Mouse (Mus musculus) stomach, embryonic 15.5 days (tissue): Measurements from ENCODE around the gene Cnot2. TPM values are rescaled to one million over a fixed set of nuclear protein-coding genes. Genes with fewer than 3 reads are reported as not detected.

Experiments used
- ATAC-seq: fragments of 200-750 bp; cut with Nextera tagmentation; 2 replicates; pipeline ENCODE4 v1.8.0; 2017; ENCODE audit warnings: low read depth, moderate number of reproducible peaks, moderate TSS enrichment; ENCODE audit not compliant: insufficient read depth, low FRiP score
- H3K27ac ChIP-seq: fragments of 300-500 bp; sonication (generic); 2 replicates; pipeline ENCODE4 v1.5.1; 2015; ENCODE audit warnings: mild to moderate bottlenecking, inconsistent platforms
- H3K27me3 ChIP-seq: fragments of 300-500 bp; sonication (generic); replicated peaks from 2 replicates; pipeline ENCODE4 v1.6.1; 2015; ENCODE audit warnings: inconsistent platforms
- H3K36me3 ChIP-seq: fragments of 300-500 bp; sonication (generic); 2 replicates; pipeline ENCODE4 v1.6.1; 2015; ENCODE audit warnings: inconsistent platforms
- H3K4me1 ChIP-seq: fragments of 300-500 bp; sonication (generic); 2 replicates; pipeline ENCODE4 v1.6.1; 2015; ENCODE audit warnings: inconsistent platforms
- H3K4me2 ChIP-seq: fragments of 300-500 bp; sonication (generic); 2 replicates; pipeline ENCODE4 v1.6.1; 2015; ENCODE audit warnings: mild to moderate bottlenecking, inconsistent platforms
- H3K4me3 ChIP-seq: fragments of 300-500 bp; sonication (generic); replicated peaks from 2 replicates; pipeline ENCODE4 v1.5.1; 2015; ENCODE audit warnings: inconsistent platforms
- H3K9ac ChIP-seq: fragments of 300-500 bp; sonication (generic); 2 replicates; pipeline ENCODE4 v1.6.1; 2015; ENCODE audit warnings: inconsistent platforms
- H3K9me3 ChIP-seq: fragments of 300-500 bp; sonication (generic); 2 replicates; pipeline ENCODE4 v1.6.1; 2016; ENCODE audit warnings: inconsistent platforms
- WGBS: fragments of 180-500 bp; shearing (Covaris S2); methylation state at CpG from one replicate; pipeline ENCODE4 v1.1.7; 2015; 5-methylcytosine and 5-hydroxymethylcytosine counted together
- polyA plus RNA-seq: library from polyadenylated mRNA; unstranded; fragments of >200 nt; fragmentation: Nextera tagmentation; extraction: Ambion mirVana; gene quantifications from 2 replicates; pipeline ENCODE4 v1.2.1, GENCODE M21; 2015

Cnot2 gene
- polyA plus RNA-seq, 1 experiment from 2014 or later, result 76.5 TPM

DNA sequence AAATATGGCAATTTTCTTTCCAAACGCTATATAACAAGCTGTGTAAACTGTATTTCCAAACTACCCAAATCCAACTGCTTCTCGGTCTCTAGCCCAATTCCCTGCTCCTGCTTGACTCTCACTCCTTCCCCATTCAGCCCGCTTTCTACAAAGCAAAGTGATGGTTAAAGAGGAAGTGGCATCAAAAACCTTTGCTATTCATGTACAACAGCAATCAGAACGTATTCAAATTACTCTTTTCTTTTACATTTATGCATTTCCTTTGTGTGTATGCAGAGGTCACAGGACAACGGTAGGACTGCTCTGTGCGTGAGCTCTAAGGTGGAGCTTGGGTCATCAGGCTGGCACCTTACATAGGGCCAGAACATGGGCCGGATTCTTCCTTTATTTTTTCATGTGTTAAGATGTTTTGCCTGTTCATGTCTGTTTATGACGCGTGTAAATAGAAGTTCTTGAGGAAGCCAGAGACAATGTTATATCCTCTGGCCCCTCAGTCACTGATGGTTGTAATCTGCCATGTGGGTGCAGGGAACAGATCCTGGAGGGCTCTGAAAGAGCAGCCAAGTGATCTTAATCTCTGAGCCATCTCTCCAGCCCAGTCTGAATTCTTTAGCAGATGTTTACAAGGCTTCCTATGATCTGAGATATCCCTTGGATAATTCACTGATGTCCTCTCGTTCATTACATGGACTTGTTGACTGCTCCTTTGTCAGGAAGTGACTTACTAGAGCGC lies 68.6 kb downstream of the Cnot2 start:
- 81% methylated on average over 11 of the region's 11 CpGs for WGBS
- no peak overlapping the region for H3K27ac ChIP-seq
- ATAC-seq, result no peak

DNA sequence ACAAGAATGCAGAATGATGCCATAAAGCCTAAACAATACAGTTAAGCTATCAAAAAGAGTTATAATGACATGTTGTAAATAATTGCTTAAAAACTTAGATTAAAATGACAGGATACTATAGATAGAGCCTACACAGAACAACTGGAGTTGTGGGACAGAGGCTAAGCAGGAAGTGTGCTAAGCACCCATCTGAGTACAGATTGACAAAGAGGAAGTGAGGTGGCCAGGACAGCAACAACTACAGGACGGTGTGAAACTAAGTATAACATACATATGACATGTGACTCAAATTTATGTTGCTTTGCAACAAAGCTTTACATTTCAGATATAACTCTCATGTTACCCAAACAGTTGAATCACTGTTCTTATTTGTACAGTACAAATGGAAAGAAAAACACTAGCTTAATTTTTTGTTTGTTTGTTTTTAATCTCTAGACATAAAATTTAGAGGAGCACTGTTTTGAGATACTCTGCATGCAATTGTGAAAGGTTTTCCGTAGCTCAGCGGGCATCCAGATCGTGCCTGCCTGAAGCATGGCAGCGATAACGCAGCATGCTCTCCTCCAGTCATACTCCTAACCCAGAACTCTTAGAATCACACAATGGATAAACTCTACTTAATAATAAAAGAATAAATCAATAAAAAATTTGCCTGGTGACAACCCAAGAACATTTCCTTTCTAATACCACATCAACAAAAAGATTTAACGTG lies 75.9 kb downstream of the Cnot2 start:
- no peak overlapping the region for H3K27ac ChIP-seq
- no peak overlapping the region for H3K4me3 ChIP-seq
- no peaks in the 10 kb centered on the region for H3K4me1 ChIP-seq
- H3K4me2 ChIP-seq, result no peak overlapping the region
- no peak overlapping the region for H3K9ac ChIP-seq
- no peaks in the 10 kb centered on the region for H3K9me3 ChIP-seq
- 86% methylated on average over 7 of the region's 7 CpGs for WGBS
- no peak for ATAC-seq
- H3K27me3 ChIP-seq, result no peaks in the 10 kb centered on the region
- no peaks in the 10 kb centered on the region for H3K36me3 ChIP-seq

More for the DNA sequence above, 68.6 kb downstream of the Cnot2 start:
- Histone ChIP-seq H3K4me2 (no peak overlapping the region), H3K9ac (no peak overlapping the region), H3K27me3 (no peaks in the 10 kb centered on the region), H3K4me3 (no peak overlapping the region), H3K36me3 (no peaks in the 10 kb centered on the region), H3K4me1 (no peaks in the 10 kb centered on the region), H3K9me3 (no peaks in the 10 kb centered on the region)

- H3K27me3 ChIP-seq, result no peaks in the 10 kb centered on the region
- H3K9me3 ChIP-seq, result no peaks in the 10 kb centered on the region
- WGBS, result 84% methylated on average over 3 of the region's 3 CpGs
- 0 out of 2 replicates have a peak, but pooled peaks cover 1% of the 10 kb centered on the region for H3K36me3 ChIP-seq
- H3K4me1 ChIP-seq, result no peaks in the 10 kb centered on the region
- H3K27ac ChIP-seq, result no peak overlapping the region
- no peak for ATAC-seq
- no peak overlapping the region for H3K9ac ChIP-seq
- no peak overlapping the region for H3K4me2 ChIP-seq
- no peak overlapping the region for H3K4me3 ChIP-seq
These were observed 88.5 kb downstream of the Cnot2 start for GRCm38 (mm10) chr10:116492768-116493167.

GRCm38 (mm10) chr10:116486895-116487747 lies 94.2 kb downstream of the Cnot2 start:
- ATAC-seq, result no peak
- Histone ChIP-seq H3K27me3 (no peaks in the 10 kb centered on the region), H3K4me1 (no peaks in the 10 kb centered on the region), H3K4me2 (no peak overlapping the region), H3K36me3 (peaks cover 4% of the 10 kb centered on the region; the same call in 1 of the 2 replicates), H3K9me3 (no peaks in the 10 kb centered on the region), H3K27ac (no peak overlapping the region), H3K9ac (no peak overlapping the region), H3K4me3 (no peak overlapping the region)
- 79% methylated on average over 10 of the region's 10 CpGs for WGBS

GRCm38 (mm10) chr10:116481917-116482316 lies 99.4 kb downstream of the Cnot2 start:
- no peak for ATAC-seq
- Histone ChIP-seq H3K9me3 (no peaks in the 10 kb centered on the region), H3K27me3 (no peaks in the 10 kb centered on the region), H3K4me2 (no peak overlapping the region), H3K4me1 (no peaks in the 10 kb centered on the region), H3K9ac (no peak overlapping the region), H3K27ac (no peak overlapping the region), H3K36me3 (peaks cover 4% of the 10 kb centered on the region; the same call in 1 of the 2 replicates), H3K4me3 (no peak overlapping the region)
- WGBS, result 73% methylated on average over 12 of the region's 12 CpGs

- WGBS, result 88% methylated on average over 5 of the region's 5 CpGs
- Histone ChIP-seq H3K27ac (no peak overlapping the region), H3K4me1 (no peaks in the 10 kb centered on the region), H3K9ac (no peak overlapping the region), H3K36me3 (peaks cover 4% of the 10 kb centered on the region; the same call in 1 of the 2 replicates), H3K27me3 (no peaks in the 10 kb centered on the region), H3K9me3 (no peaks in the 10 kb centered on the region), H3K4me2 (no peak overlapping the region), H3K4me3 (no peak overlapping the region)
- ATAC-seq, result no peak
These were observed 100.3 kb downstream of the Cnot2 start for GRCm38 (mm10) chr10:116480988-116481387.

DNA sequence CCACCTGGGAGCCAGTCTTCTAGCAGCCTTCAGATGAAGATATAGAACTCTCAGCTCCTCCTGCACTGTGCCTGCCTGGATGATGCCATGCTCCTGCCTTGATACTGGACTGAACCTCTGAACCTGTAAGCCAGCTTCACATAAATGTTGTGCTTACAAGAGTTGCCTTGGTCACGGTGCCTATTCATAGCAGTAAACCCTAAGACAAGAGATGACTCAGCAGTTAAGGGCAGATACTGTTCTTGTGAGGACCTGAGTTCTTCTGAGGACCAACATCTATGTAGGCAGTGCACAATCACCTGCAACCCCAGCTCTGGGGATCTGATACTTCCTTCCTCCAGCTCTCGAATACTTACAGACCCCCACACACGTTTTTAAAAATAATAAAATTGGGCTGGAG lies 104.8 kb downstream of the Cnot2 start:
- H3K27ac ChIP-seq, result no peak overlapping the region
- 89% methylated on average over 3 of the region's 3 CpGs for WGBS

GRCm38 (mm10) chr10:116475725-116476124 lies 105.6 kb downstream of the Cnot2 start:
- peaks cover 7% of the 10 kb centered on the region; the same call in 1 of the 2 replicates for H3K4me1 ChIP-seq
- H3K27ac ChIP-seq, result no peak overlapping the region
- no peak overlapping the region for H3K4me2 ChIP-seq
- no peak overlapping the region for H3K4me3 ChIP-seq
- 62% methylated on average over 6 of the region's 6 CpGs for WGBS
- ATAC-seq, result no peak
- peaks cover 5% of the 10 kb centered on the region; the same call in 1 of the 2 replicates for H3K27me3 ChIP-seq
- no peaks in the 10 kb centered on the region for H3K9me3 ChIP-seq
- no peak overlapping the region for H3K9ac ChIP-seq
- no peaks in the 10 kb centered on the region for H3K36me3 ChIP-seq

More for the DNA sequence above, 104.8 kb downstream of the Cnot2 start:
- no peaks in the 10 kb centered on the region for H3K9me3 ChIP-seq
- H3K9ac ChIP-seq, result no peak overlapping the region
- no peak overlapping the region for H3K4me3 ChIP-seq
- H3K4me1 ChIP-seq, result peaks cover 7% of the 10 kb centered on the region; the same call in 1 of the 2 replicates
- no peak overlapping the region for H3K4me2 ChIP-seq
- peaks cover 5% of the 10 kb centered on the region; the same call in 1 of the 2 replicates for H3K27me3 ChIP-seq
- H3K36me3 ChIP-seq, result no peaks in the 10 kb centered on the region
- ATAC-seq, result no peak

DNA sequence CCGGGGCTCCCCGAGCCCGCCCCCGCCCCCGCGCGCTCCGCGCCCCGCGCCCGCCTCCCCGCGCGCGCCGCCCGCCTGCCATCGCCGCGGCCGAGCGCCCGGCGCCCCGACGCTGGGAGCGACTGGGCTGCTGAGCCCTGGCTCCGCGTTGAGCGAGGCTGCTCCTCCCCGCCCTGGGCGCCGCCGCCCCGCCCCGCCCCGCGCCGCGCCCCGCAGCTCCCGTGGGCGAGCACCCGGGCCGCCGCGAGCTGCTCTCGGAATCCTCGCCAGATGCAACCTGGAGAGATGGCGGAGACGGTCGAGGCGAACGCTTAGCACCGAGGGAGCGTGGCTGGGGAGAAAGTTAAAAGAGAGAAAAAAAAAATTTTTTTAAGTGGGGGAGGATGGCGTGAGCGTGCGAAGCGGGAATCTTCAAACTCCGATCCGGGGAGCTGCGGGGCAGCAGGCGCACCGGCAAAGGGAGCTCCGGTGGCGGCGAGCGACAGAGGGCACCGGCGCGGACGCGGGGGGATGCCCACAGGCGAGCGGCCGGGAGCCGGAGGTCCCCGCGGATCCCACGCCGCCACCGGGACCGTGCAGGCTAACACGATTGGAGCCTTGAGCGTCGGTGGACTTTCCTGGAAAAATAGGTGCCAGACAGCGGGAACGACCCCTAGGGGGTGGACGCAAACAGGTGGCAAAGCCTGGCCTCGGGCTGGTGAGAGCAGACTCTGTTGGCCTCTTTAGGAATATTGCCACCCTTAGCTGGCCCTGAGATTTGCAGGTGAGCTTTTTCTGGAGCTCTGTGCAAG lies 107.4 kb downstream of the Cnot2 start, which contains the start of gene Kcnmb4:
TSS of gene Kcnmb4 (minus strand) at position 120 of the 791 bp plus-strand sequence.
- under 1% methylated on average over 92 of the region's 92 CpGs for WGBS
- H3K9ac ChIP-seq, result peak within 1 kb of the TSS; percentile 50
- peak; percentile 76; the same call in 1 of the 2 replicates for ATAC-seq
- H3K27me3 ChIP-seq, result peaks cover 5% of the 10 kb centered on the region; the same call in 1 of the 2 replicates
- H3K9me3 ChIP-seq, result no peaks in the 10 kb centered on the region
- H3K4me2 ChIP-seq, result peak within 1 kb of the TSS; percentile 97
- H3K4me1 ChIP-seq, result peaks cover 7% of the 10 kb centered on the region; the same call in 1 of the 2 replicates
- H3K27ac ChIP-seq, result no peak within 1 kb of the TSS
- H3K4me3 ChIP-seq, result peak within 1 kb of the TSS; percentile 65
- H3K36me3 ChIP-seq, result no peaks in the 10 kb centered on the region

DNA sequence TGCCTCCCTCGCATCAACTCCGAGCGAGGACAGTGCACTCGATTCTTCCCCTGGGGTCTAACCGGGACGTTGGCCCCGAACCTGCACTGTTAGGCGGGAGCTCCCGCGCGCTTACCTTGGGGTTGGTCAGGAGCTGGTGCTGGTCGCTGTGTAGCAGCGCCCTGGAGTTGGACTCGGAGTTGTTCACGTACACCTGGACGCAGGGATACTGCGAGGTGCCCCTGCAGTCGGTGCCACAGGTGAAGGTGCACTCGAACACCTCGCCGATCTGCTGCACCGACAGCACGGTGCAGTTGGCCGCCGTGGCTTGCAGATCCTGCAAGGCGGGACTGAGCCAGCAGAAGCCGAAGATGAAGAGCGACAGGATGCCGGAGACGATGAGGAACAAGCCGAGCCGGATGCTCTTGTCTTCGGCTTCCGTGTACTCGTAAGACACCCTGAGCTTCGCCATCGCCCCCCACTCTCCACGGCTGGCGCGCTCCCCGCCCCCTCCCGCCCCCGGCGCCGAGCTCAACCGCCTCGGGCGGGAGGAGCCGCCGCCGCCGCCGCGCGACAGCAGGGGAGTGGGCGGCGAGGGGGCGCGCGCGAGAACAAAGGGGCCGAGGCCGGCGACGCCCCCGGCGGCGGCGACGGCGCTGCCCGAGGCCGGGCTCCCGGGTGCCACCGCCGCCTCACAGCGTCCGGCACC lies 108.1 kb downstream of the Cnot2 start:
- Histone ChIP-seq H3K36me3 (no peaks in the 10 kb centered on the region), H3K9me3 (no peaks in the 10 kb centered on the region), H3K4me2 (peak overlapping the region; percentile 97), H3K27me3 (peaks cover 5% of the 10 kb centered on the region; the same call in 1 of the 2 replicates), H3K9ac (peak overlapping the region; percentile 50), H3K4me1 (peaks cover 7% of the 10 kb centered on the region; the same call in 1 of the 2 replicates), H3K27ac (no peak overlapping the region), H3K4me3 (peak overlapping the region; percentile 65)
- peak; percentile 44 for ATAC-seq
- WGBS, result under 1% methylated on average over 55 of the region's 78 CpGs
